Mouse (Mus musculus) subcutaneous adipose tissue, adult 2 months (tissue): Measurements from ENCODE around the gene Radil. TPM values are rescaled to one million over a fixed set of nuclear protein-coding genes. Genes with fewer than 3 reads are reported as not detected.

Experiments used
- polyA plus RNA-seq: library from polyadenylated mRNA; depleted of rRNA; stranded (reverse); fragments of >200 nt; gene quantifications from 2 replicates; pipeline ENCODE4 v1.2.3, GENCODE M21; 2012; ENCODE audit warnings: low replicate concordance; rRNA removed

Gene Radil
- 7.7 and 35.8 TPM in 2 replicates for polyA plus RNA-seq

GRCm38 (mm10) chr5:142550706-142551652 lies at the start of gene Radil:
TSS of gene Radil (minus strand) at chr5:142551098.

DNA sequence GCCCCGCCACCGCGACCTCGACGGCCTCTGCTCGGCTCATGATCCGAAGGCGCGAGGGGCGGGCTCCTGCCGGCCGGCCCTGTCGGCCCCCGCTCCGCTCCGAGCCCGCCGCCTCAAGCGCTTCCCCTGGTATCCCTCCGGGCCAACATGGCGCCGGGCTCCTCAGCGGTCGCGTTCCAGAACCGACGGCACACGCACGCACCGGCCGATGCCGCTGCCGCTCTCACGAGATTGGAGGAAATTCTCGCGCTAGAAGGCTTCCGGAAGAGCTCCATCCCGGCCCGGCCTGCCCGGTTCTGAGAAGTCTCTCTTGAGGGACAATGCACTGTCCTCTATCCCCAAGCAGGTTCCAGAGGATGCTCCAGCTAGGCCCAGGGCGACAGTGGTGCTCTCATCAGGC lies 21.0 kb downstream of the Radil start, which contains the start of gene Papolb:
Gene Papolb (minus strand): TSS at position 162 of the 400 bp plus-strand sequence.

GRCm38 (mm10) chr5:142463461-142464454 lies 87.1 kb downstream of the Radil start, which contains the start of gene Ap5z1:
TSS of gene Ap5z1 (plus strand) at chr5:142463944.

Other genes starting within 250 kb of the Radil start
- 11.7 and 24.8 TPM in 2 replicates for gene Foxk1, start 149.6 kb downstream of the Radil start, polyA plus RNA-seq
- 38.1 and 41.7 TPM in 2 replicates for gene Ap5z1, start 87.2 kb downstream of the Radil start, polyA plus RNA-seq
- 0.06 and 0.13 TPM in 2 replicates for gene Papolb, start 21.0 kb downstream of the Radil start, polyA plus RNA-seq
- gene Mmd2, start 57.7 kb upstream of the Radil start, polyA plus RNA-seq, result 0.60 and 2.1 TPM in 2 replicates
- 56.7 and 59.2 TPM in 2 replicates for gene Wipi2, start 76.6 kb upstream of the Radil start, polyA plus RNA-seq
- gene Slc29a4, start 141.4 kb upstream of the Radil start, polyA plus RNA-seq, result 0.63 and 2.8 TPM in 2 replicates